Mouse (Mus musculus): ENCODE results near the gene Slc3a2.

DNA sequence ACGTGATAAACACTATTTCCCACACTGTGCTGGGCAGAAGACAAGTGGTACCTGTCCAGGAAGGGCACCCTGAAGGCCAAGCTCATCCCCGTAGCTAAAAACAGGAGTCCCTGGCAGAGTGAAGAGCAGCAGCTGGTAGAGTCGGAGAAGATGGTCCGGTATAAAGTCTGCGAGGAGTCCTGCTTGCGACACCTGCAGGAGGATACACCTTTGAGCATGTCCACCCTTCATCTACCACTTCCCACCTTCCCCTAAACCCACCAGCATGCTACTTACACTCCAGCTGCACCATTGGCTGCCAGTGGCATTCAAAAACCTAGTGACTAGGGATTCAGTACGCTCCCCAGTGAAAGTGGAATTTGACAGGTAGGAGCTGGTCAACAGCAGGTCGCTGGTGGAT is 14.2 kb downstream of the Slc3a2 start:
- no peak for TF ChIP-seq CTCF (IDR thresholded peaks at IDR 0.05; ENCODE audit: extremely low read depth, insufficient read depth, low read length)
- TF ChIP-seq POLR2A (IDR thresholded peaks at IDR 0.05; ENCODE audit: extremely low read depth, insufficient read depth, low read length): no peak
